Mouse (Mus musculus): ENCODE data around the gene Stip1.

DNA sequence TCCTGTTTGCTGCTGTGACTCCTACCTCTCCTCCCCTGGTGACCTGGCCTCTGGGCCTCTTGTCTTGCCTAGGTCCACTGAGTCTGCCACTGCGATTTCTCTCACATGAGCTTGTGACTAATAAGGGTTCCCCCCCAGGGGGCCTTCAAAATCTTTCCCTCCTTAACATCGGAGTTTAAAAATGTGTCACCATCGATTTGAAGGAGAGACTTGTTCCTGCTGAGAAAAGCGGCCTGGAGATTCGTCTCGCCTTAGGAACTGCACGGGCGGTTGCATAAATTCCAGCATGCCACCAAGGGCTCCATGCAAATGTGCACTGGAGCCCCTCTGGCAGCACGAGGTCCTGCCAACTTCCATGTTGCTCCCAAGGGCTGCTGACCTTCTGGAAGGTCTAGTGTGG is 37.9 kb upstream of the Stip1 start:
- TF ChIP-seq EP300 (IDR thresholded peaks at IDR 0.05; ENCODE audit: low read depth), result no peak
- no peak for TF ChIP-seq CTCF (IDR thresholded peaks at IDR 0.05; ENCODE audit: low read depth)
